Mouse (Mus musculus) liver, embryonic 14.5 days (tissue): ENCODE results near the gene Sec16a.

ENCODE experiments used
- CTCF ChIP-seq: IDR thresholded peaks from 2 replicates; pipeline ENCODE4 v1.5.1; 2016; ENCODE audit warnings: antibody characterized with exemption, low read depth, control low read depth
- EP300 ChIP-seq: IDR thresholded peaks from 2 replicates; pipeline ENCODE4 v1.6.1; 2016; ENCODE audit warnings: antibody characterized with exemption, low read depth

DNA sequence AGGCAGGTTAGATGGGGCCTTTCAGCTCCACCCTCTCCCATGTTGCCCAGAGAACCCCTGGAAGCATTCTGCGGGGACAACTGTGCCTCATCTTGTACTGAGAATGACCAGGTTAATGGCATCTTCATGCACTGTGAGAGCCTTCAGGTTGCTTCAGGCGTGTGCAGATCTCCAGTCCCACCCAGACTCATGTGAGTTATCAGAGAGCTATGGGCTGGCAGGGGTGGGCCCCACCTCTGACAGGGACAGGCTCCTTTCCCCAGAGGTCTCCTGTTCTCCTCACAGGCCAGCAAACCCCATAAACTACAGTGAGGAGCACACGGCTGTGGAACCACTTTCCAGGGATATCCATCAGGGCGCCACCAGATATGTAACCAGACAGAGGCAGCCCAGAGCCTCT is 44.0 kb downstream of the Sec16a start:
- TF ChIP-seq CTCF (no peak), EP300 (no peak)
